Mouse (Mus musculus): ENCODE measurements around the gene Vps13a. TPM values are rescaled to one million over a fixed set of nuclear protein-coding genes. Genes with fewer than 3 reads are reported as not detected.
"Not testable (repeated sequence)": the region's sequence is repeated elsewhere in the genome, so short reads cannot be mapped to it uniquely, and the experiment has no call there.

Vps13a gene
- total RNA-seq, 1 experiment = 25.7 TPM

- Histone ChIP-seq H3K4me3 (ENCODE audit: insufficient read depth in 1 of 2, low read depth in 1 of 2, low read length in 2 of 2, poor library complexity in 1 of 2, severe bottlenecking in 1 of 2) (no peak overlapping the region), H3K9me3 (ENCODE audit: control insufficient read depth, insufficient read depth, low read depth, low read length) (no peaks in the 10 kb centered on the region), H3K27ac (ENCODE audit: insufficient read depth, low read depth, low read length, poor library complexity, severe bottlenecking) (no peak overlapping the region), H3K36me3 (ENCODE audit: control insufficient read depth, insufficient read depth, low read length, poor library complexity, severe bottlenecking) (no peaks in the 10 kb centered on the region), H3K4me1 (ENCODE audit: control insufficient read depth in 2 of 2, insufficient read depth in 2 of 2, low read length in 2 of 2, poor library complexity in 1 of 2) (peaks cover 0 to 2% of the 10 kb centered on the region in 2 experiments; a peak in 1 of 4 replicates), H3K9ac (ENCODE audit: insufficient read depth, low read depth, low read length, poor library complexity, severe bottlenecking) (no peak overlapping the region)
- in situ Hi-C loops (cut with MboI; ENCODE audit: low sequenced_read_pairs in 2 of 2, unreplicated experiment in 2 of 2) = no loop called here
- TF ChIP-seq HCFC1 (IDR thresholded peaks at IDR 0.05; ENCODE audit: borderline replicate concordance, insufficient read depth, low read length) (no peak), ZC3H11A (IDR thresholded peaks at IDR 0.05; ENCODE audit: borderline replicate concordance, low read depth, low read length) (no peak), ZNF384 (IDR thresholded peaks at IDR 0.05; ENCODE audit: low read depth, low read length) (no peak), CHD2 (IDR thresholded peaks at IDR 0.05; ENCODE audit: low read depth, low read length) (no peak), MAFK (IDR thresholded peaks at IDR 0.05; ENCODE audit: insufficient read depth, low read depth, low read length) (no peak)
- DNase-seq (ENCODE audit: low read depth, low spot score) = no peak
Measured at GRCm38 (mm10) chr19:16802123-16802522, 21.4 kb upstream of the Vps13a start.

GRCm38 (mm10) chr19:16797923-16798322 is 17.2 kb upstream of the Vps13a start:
- no peaks in the 10 kb centered on the region for H3K9me3 ChIP-seq (ENCODE audit: control insufficient read depth, insufficient read depth, low read depth, low read length)
- H3K27ac ChIP-seq (ENCODE audit: insufficient read depth, low read depth, low read length, poor library complexity, severe bottlenecking) = no peak overlapping the region
- H3K4me3 ChIP-seq (ENCODE audit: insufficient read depth in 1 of 2, low read depth in 1 of 2, low read length in 2 of 2, poor library complexity in 1 of 2, severe bottlenecking in 1 of 2) = no peak overlapping the region
- no peak overlapping the region for H3K9ac ChIP-seq (ENCODE audit: insufficient read depth, low read depth, low read length, poor library complexity, severe bottlenecking)
- in situ Hi-C loops (cut with MboI; ENCODE audit: low sequenced_read_pairs in 2 of 2, unreplicated experiment in 2 of 2) = no loop called here
- no peaks in the 10 kb centered on the region for H3K36me3 ChIP-seq (ENCODE audit: control insufficient read depth, insufficient read depth, low read length, poor library complexity, severe bottlenecking)
- no peak for DNase-seq (ENCODE audit: low read depth, low spot score)
- TF ChIP-seq HCFC1 (IDR thresholded peaks at IDR 0.05; ENCODE audit: borderline replicate concordance, insufficient read depth, low read length) (no peak), MAFK (IDR thresholded peaks at IDR 0.05; ENCODE audit: insufficient read depth, low read depth, low read length) (no peak), CHD2 (IDR thresholded peaks at IDR 0.05; ENCODE audit: low read depth, low read length) (no peak), ZNF384 (IDR thresholded peaks at IDR 0.05; ENCODE audit: low read depth, low read length) (no peak), ZC3H11A (IDR thresholded peaks at IDR 0.05; ENCODE audit: borderline replicate concordance, low read depth, low read length) (no peak)
- no peaks in the 10 kb centered on the region for H3K4me1 ChIP-seq (ENCODE audit: control insufficient read depth in 2 of 2, insufficient read depth in 2 of 2, low read length in 2 of 2, poor library complexity in 1 of 2)

GRCm38 (mm10) chr19:16794486-16794885 is 13.8 kb upstream of the Vps13a start:
- in situ Hi-C loops (cut with MboI; ENCODE audit: low sequenced_read_pairs in 2 of 2, unreplicated experiment in 2 of 2); H3K4me3 ChIP-seq (ENCODE audit: insufficient read depth in 1 of 2, low read depth in 1 of 2, low read length in 2 of 2, poor library complexity in 1 of 2, severe bottlenecking in 1 of 2); H3K27ac ChIP-seq (ENCODE audit: insufficient read depth, low read depth, low read length, poor library complexity, severe bottlenecking); H3K4me1 ChIP-seq (ENCODE audit: control insufficient read depth in 2 of 2, insufficient read depth in 2 of 2, low read length in 2 of 2, poor library complexity in 1 of 2); H3K36me3 ChIP-seq (ENCODE audit: control insufficient read depth, insufficient read depth, low read length, poor library complexity, severe bottlenecking); DNase-seq (ENCODE audit: low read depth, low spot score); H3K9ac ChIP-seq (ENCODE audit: insufficient read depth, low read depth, low read length, poor library complexity, severe bottlenecking); H3K9me3 ChIP-seq (ENCODE audit: control insufficient read depth, insufficient read depth, low read depth, low read length): not testable (repeated sequence)

- no peak overlapping the region for H3K9ac ChIP-seq (ENCODE audit: insufficient read depth, low read depth, low read length, poor library complexity, severe bottlenecking)
- H3K36me3 ChIP-seq (ENCODE audit: control insufficient read depth, insufficient read depth, low read length, poor library complexity, severe bottlenecking) = no peaks in the 10 kb centered on the region
- in situ Hi-C loops (cut with MboI; ENCODE audit: low sequenced_read_pairs in 2 of 2, unreplicated experiment in 2 of 2) = no loop called here
- DNase-seq (ENCODE audit: low read depth, low spot score) = no peak
- TF ChIP-seq HCFC1 (IDR thresholded peaks at IDR 0.05; ENCODE audit: borderline replicate concordance, insufficient read depth, low read length) (no peak), MAFK (IDR thresholded peaks at IDR 0.05; ENCODE audit: insufficient read depth, low read depth, low read length) (no peak), ZC3H11A (IDR thresholded peaks at IDR 0.05; ENCODE audit: borderline replicate concordance, low read depth, low read length) (no peak), ZNF384 (IDR thresholded peaks at IDR 0.05; ENCODE audit: low read depth, low read length) (no peak), CHD2 (IDR thresholded peaks at IDR 0.05; ENCODE audit: low read depth, low read length) (no peak)
- H3K4me1 ChIP-seq (ENCODE audit: control insufficient read depth in 2 of 2, insufficient read depth in 2 of 2, low read length in 2 of 2, poor library complexity in 1 of 2) = no peaks in the 10 kb centered on the region
- no peaks in the 10 kb centered on the region for H3K9me3 ChIP-seq (ENCODE audit: control insufficient read depth, insufficient read depth, low read depth, low read length)
- H3K4me3 ChIP-seq (ENCODE audit: insufficient read depth in 1 of 2, low read depth in 1 of 2, low read length in 2 of 2, poor library complexity in 1 of 2, severe bottlenecking in 1 of 2) = no peak overlapping the region
- H3K27ac ChIP-seq (ENCODE audit: insufficient read depth, low read depth, low read length, poor library complexity, severe bottlenecking) = no peak overlapping the region
Measured at GRCm38 (mm10) chr19:16789930-16790329, 9.2 kb upstream of the Vps13a start.

GRCm38 (mm10) chr19:16784879-16785278 is 4.1 kb upstream of the Vps13a start:
- in situ Hi-C loops (cut with MboI; ENCODE audit: low sequenced_read_pairs in 2 of 2, unreplicated experiment in 2 of 2) = no loop called here
- Histone ChIP-seq H3K36me3 (ENCODE audit: control insufficient read depth, insufficient read depth, low read length, poor library complexity, severe bottlenecking) (no peaks in the 10 kb centered on the region), H3K4me3 (ENCODE audit: insufficient read depth in 1 of 2, low read depth in 1 of 2, low read length in 2 of 2, poor library complexity in 1 of 2, severe bottlenecking in 1 of 2) (no peak overlapping the region), H3K27ac (ENCODE audit: insufficient read depth, low read depth, low read length, poor library complexity, severe bottlenecking) (no peak overlapping the region), H3K9ac (ENCODE audit: insufficient read depth, low read depth, low read length, poor library complexity, severe bottlenecking) (no peak overlapping the region), H3K4me1 (ENCODE audit: control insufficient read depth in 2 of 2, insufficient read depth in 2 of 2, low read length in 2 of 2, poor library complexity in 1 of 2) (no peaks in the 10 kb centered on the region), H3K9me3 (ENCODE audit: control insufficient read depth, insufficient read depth, low read depth, low read length) (no peaks in the 10 kb centered on the region)
- TF ChIP-seq MAFK (IDR thresholded peaks at IDR 0.05; ENCODE audit: insufficient read depth, low read depth, low read length) = no peak
- no peak for TF ChIP-seq HCFC1 (IDR thresholded peaks at IDR 0.05; ENCODE audit: borderline replicate concordance, insufficient read depth, low read length)
- TF ChIP-seq ZC3H11A (IDR thresholded peaks at IDR 0.05; ENCODE audit: borderline replicate concordance, low read depth, low read length) = no peak
- no peak for TF ChIP-seq CHD2 (IDR thresholded peaks at IDR 0.05; ENCODE audit: low read depth, low read length)
- TF ChIP-seq ZNF384 (IDR thresholded peaks at IDR 0.05; ENCODE audit: low read depth, low read length) = no peak
- DNase-seq (ENCODE audit: low read depth, low spot score) = no peak

Data from ES-E14 (cell line).